Mouse (Mus musculus) adrenal gland, postnatal 10 days (tissue): ENCODE measurements at regions not wholly inside any gene's neighbourhood (a gene's known extent, or its start where the extent isn't known, plus 50 kb on each side); places are given as distances from the start of the nearest gene placed in this dataset.

Experiments
- DNase-seq: peaks from one replicate; pipeline ENCODE4 v3.0.0; 2021; ENCODE audit warnings: mixed read lengths

- DNase-seq, result no peak
Observed at GRCm38 (mm10) chr3:39062415-39062814, 175.7 kb downstream of the Fat4 start.

DNA sequence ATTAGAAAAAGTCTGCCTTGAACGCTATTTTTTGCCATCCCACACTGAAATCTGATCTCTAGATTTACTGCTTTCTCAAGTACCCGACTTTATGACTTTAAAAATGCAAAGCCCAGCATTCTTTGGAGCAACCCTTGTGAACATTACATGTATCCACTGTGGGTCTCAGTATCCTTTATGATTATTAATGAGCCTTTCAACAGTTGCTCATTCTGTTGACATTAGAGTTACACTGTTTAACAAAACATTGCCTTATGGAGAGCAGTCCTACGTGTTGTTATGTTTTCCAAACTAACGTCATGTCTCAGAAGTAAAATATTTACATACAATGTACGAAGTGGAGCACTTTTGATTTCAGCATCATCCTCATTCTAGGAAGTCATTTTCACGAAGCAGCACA is 178.7 kb downstream of the Fat4 start:
- DNase-seq, result no peak

- DNase-seq, result no peak
Observed at GRCm38 (mm10) chr3:39069011-39069410, 182.3 kb downstream of the Fat4 start.

DNA sequence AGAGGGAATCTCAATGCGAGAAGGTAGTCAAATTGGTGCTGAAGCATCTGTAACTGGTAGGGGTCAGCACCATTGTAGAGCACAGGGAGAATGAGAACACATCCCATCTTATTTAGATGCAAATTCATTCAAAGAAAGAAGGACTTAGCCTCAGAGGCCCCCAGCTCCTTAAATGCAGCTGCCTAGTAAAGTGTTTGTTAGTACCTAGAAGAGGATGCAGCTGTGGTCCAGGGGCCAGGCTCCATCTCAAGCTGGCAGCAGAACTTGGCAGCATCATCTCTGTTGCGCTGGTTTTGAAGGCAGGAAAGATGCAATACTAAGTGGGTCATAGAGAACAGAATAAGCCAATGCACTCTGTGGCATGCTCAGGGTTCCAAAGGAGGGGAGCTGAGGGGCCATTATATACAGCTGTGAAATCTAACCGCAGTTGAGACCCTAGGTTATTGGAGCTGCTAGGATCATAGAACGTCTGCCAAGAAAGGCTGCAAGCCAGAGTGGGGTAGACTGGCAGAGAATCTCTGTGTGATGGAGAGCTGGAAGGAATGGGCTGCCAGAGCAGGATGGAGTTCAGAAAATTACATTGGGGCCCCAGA is 196.0 kb downstream of the Fat4 start:
- DNase-seq, result no peak

GRCm38 (mm10) chr3:39088948-39089347 is 202.2 kb downstream of the Fat4 start:
- DNase-seq, result no peak

GRCm38 (mm10) chr3:39102324-39102723 is 215.6 kb downstream of the Fat4 start:
- DNase-seq, result no peak

DNA sequence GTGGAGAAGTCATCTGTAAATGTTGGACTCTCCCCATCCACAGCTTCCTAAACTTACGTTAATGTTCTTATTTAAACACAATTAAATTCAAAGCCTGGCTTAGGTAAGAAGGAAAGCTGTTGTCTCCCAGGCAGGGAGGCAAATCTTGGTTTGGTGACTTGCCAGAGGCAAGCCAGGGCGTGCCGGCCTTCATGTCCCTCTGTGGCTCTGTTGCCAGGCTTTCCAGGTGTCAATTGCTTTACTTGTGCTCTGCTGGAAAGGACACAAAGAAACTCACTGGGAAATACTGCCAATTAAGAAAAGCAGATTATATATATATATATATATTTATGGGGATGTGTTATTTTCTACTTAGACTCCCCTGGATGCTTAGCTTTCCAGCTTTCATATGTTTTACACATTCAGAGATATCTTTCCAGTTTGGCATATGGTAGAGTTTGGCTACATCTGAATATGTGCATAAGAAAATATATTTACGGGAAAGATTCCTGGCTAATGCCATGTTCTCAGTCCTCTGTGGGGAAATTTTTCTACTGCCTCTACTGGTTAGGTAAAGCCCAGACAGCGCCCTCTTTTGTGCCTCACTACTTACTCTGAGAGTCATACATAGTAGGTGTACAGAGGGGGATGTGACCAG is 223.1 kb downstream of the Fat4 start:
- no peak for DNase-seq

- no peak for DNase-seq
Observed at GRCm38 (mm10) chr3:39114056-39114455, 227.3 kb downstream of the Fat4 start.

DNA sequence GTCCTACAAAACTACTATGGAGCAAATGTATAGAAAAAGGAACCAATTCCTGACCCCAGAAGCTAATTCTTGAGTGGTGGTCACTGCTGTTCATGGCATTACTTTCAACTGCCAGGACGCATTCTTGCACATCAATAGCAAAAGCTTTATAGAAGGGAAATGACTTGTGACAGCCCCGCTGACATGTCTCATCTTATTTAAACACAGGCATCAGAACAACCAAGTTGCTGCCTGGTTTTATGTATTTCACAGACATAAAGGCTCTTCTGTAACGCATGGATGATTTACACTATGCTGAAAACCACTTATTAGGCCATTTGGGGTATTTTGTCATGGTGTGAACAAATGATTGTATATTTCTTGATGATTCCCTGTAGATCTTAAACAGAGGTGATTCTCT is 228.1 kb downstream of the Fat4 start:
- DNase-seq, result no peak

DNA sequence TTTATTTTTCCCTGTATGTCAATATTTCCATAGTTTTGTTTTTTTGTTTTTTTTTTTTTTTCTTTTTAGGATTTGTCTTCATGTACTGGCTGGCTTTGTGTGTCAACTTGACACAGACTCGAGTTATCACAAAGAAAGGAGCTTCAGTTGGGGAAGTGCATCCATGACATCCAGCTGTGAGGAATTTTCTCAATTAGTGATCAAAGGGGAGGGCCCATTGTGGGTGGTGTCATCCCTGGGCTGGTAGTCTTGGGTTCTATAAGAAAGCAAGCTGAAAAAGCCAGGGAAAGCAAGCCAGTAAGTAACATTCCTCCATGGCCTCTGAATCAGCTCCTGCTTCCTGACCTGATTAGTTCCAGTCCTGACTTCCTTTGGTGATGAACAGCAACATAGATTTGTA is 228.7 kb downstream of the Fat4 start:
- no peak for DNase-seq

- no peak for DNase-seq
Observed at GRCm38 (mm10) chr3:39122250-39122649, 235.5 kb downstream of the Fat4 start.

GRCm38 (mm10) chr3:39130532-39130931 is 243.8 kb downstream of the Fat4 start:
- no peak for DNase-seq

GRCm38 (mm10) chr3:39165006-39165667 is 278.4 kb downstream of the Fat4 start:
- no peak for DNase-seq

DNA sequence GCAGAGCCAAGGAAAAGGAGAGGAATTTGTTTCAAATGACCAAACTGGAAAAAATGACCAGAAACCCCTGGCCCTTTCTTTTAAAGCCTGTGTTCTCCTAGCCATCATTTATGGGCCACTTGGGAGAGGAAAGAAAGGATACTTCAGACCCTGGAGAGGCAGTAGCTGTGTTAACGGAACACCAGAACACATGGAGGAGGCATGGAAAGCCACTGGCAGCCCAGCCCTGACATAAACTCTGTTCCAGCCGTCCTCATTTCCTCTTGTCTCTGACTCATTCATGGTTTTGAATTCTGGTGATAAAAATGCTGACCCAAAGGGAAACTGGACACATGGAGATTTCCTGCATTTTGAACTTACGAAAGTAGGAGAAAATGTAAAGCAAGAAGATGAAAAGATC is 295.9 kb downstream of the Fat4 start:
- DNase-seq, result no peak

DNA sequence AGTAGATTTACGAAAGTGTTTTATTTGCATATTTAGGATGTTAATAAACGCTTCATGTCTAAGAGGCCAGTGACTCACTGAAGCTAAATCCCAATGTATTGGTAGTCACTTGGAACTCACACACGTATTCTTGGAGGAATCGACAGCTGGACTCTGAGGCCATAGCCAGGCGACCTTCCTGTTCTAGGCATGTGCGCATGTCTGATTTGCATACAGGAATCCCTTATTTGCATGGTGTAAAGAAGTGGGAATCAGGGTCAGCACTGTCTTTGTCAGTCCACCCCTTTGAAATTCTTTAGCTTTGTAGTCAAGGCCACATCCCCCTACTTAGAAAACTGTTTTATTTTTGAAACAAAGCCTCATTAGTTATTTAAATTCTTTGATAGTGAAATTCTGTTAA is 308.4 kb downstream of the Fat4 start:
- DNase-seq, result no peak

DNA sequence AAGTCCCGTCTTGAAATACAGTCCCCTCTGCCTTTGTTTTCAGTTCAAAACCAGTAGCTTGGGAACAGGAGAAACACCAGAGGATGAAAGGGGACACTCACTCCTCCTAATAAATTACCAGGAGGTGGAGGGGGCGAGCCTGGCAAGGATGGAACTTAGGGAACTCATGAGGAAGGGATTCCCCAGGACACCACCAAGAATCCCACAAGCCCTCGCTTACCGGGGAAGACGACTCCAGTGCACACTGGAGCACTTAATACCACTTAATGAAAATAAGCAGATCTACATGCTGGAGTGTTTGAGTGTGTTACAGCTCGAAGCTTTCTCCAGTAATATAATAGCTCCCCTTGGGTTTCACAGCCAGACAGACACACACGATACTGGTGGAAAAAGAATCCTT is 315.9 kb downstream of the Fat4 start:
- no peak for DNase-seq

DNA sequence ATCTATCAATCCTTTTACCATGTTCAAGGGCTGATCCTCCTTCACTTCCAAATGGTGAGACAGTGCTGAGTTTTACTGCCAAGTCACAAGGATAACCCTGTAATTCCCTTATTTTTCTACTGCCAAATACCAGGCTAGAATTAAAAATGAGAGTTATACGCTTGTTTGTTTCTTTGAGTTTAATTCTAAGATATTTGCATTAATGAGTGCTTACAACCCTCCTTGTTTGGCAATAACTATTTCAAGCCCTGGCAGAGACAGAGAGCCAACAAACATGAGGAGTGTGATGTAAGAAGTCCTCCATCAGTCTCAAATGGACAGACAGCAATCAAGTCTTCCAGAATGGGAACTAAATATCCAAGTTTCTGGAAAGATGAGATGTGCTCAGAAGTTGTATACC is 321.9 kb downstream of the Fat4 start:
- DNase-seq, result no peak

GRCm38 (mm10) chr3:39209382-39210165 is 322.8 kb downstream of the Fat4 start:
- DNase-seq, result no peak

DNA sequence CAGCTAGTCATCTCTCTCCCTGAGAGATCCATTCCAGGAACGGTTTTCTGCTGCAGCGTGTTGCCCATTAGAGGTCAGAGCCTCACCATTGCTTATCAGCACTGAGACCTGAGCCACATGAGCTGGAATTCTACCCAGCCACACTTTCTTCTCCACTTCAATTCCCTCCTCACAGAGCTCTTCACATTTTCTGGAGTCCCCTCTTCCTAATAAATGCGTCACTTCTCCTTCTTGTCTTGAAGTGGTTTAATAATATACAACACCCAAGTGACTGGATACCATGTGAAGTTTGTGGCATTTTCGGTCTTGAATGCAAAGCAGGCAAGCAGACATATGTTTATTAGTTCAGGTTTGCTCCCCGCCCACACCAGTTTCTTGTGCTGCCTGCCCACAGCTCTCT is 324.9 kb downstream of the Fat4 start:
- no peak for DNase-seq

DNA sequence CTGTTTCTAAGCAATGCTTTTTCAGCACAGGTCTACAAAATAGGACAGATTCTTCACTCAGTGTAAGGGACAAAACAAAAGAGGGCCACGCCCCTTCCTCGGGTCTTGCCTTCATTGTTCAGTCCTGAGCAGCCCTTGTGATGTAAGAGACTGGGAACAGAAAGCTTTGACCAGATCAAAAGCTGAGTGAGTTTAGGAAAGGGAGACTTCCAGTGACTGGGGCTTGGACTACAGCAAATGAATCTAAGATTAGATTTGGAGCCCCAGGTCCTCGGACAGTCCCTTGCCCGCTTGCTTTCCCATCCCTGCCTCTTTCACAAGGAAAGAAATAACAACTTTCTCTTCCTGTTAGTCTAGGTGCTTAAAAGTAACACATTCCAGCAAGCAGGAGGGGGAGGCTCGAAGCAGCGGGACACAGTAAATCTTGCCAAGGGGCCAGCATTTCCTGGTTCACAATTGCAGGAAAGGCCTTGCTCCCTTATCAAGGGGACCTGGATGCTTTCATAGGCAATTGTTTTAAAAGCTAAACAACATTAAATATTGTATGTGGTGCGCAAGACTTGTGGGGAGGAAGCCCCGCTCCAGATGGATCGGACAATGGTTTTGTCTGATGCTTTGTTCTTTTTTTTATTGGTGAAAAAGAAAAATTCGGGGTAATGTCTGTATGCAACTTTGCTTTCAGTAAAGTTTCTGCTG is 333.4 kb downstream of the Fat4 start:
- DNase-seq, result peak; percentile 40

- peak; percentile 16 for DNase-seq
Observed at GRCm38 (mm10) chr3:39220707-39221034, 333.9 kb downstream of the Fat4 start.

DNA sequence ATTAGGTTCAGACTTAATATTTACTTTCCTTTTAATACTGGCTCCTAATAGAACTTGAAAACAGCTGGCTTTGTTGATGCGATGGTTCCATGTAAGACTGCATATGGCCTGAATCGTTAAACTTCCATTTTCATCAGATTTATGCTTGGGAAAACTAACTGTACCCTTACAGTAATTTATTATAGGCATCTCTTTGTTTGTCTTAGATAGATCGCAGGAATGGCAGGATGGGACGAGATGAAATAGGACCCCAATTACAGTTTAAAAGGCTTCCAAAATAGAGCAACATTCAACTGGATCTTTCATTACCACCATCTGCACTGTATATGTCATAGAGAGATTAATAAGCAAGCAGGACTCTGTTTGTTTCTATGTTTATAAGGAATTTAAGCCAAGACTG is 335.3 kb downstream of the Fat4 start:
- no peak for DNase-seq

DNA sequence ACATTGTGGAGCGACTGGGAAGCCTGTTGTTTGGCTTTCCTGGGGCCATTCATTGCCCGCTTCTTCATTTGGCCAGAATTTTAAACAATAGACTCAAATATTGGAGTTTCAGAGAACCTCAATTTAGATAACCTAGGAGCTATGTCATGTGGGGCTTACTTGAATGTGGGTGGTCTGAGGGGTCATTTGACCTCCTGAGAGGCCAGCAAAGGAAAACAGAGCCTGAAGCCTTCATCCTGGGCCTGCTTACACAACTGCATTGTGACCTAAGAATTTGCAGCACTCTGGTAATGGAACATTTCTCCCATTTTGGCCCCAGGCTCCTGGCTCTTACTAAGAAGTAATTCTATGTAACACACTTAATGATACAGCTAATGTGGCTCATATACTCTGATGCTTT is 348.2 kb downstream of the Fat4 start:
- no peak for DNase-seq
